Mouse (Mus musculus): ENCODE results near the gene Nudt3. TPM values are rescaled to one million over a fixed set of nuclear protein-coding genes. Genes with fewer than 3 reads are reported as not detected.
"Not testable (repeated sequence)": the region's sequence is repeated elsewhere in the genome, so short reads cannot be mapped to it uniquely, and the experiment has no call there.

Nudt3 gene
- polyA plus RNA-seq, 1 experiment from 2014 or later, result 70.2 TPM

DNA sequence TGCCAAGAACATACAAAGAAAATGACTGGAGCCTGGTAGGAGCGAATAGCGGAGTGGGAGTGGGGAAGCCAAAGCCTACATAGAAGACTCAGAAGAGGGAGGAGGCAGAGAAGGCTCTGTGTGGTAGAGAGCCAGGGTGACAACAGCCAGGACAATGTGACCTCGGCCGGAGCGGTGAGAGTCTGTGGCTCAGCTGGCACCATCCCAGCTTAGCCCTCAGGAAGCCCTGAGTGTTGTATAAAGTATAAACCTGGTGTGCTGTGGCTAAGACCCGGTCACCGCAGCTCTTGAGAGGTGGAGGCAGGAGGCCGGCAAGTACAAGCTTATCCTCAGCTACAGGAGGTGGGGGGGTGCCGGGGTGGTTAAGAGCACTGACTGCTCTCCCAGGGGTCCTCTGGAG lies 14.0 kb upstream of the Nudt3 start:
- H3K9ac ChIP-seq (ENCODE audit: low read depth, low read length), result no peak overlapping the region
- peaks cover 13% of the 10 kb centered on the region for H3K4me1 ChIP-seq (replicated peaks; ENCODE audit: insufficient read depth, low read length)
- TF ChIP-seq CTCF (IDR thresholded peaks at IDR 0.05; ENCODE audit: low read depth), result no peak
- no peak for ATAC-seq (replicated peaks; ENCODE audit: low FRiP score, low read depth)
- no peaks in the 10 kb centered on the region for H3K27me3 ChIP-seq (ENCODE audit: insufficient read depth, low read length)
- no peak overlapping the region for H3K4me2 ChIP-seq (ENCODE audit: low read length)
- no peak overlapping the region for H3K27ac ChIP-seq
- no peak overlapping the region for H3K4me3 ChIP-seq (replicated peaks; ENCODE audit: low read depth, low read length)
- WGBS, result 36% methylated on average over 9 of the region's 9 CpGs
- no peaks in the 10 kb centered on the region for H3K9me3 ChIP-seq (replicated peaks; ENCODE audit: low read length)
- DNase-seq (ENCODE audit: low spot score), result no peak
- H3K36me3 ChIP-seq (ENCODE audit: insufficient read depth, low read length), result peaks cover 8% of the 10 kb centered on the region

DNA sequence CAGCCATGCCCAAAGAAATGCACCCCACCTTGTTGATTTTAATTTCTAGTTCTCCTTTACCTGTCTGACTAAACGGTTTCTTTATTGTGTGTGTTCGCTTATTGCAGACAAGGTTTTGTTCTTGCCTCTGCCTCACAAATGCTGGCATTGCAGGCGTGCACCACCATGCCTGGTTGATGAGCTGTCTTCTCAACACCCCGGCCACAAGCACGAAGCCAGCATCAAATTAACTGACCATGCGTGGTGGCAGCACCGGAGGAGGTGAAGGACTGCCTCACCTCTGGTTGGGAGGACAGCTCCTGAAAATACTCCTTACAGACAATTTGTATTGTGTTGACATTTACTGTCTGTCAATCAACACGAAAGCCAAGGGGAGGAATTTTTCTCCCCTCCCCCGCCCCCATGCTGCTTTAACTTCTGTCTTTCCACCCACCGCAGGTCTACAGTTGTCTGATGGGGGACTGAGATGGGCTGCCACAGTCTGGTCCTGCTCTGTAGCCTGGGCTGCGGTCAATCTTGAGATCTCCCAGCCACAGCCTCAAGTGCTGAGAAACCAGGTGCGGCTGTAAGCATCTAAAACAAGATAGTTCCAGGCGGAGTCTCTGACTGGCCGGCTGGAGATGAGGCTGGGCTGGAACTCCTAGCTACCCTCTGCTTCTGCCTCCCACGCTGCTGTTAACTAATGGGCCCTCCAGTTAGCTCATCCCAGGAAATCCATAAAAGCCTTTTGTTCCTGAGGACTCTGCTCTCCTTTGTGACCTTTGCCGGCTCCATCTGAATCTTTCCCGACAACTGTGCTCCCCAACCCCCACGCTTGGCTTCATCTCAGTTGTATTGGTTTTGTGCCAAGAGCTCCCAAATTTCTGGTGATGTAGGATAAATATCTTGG lies 13.1 kb upstream of the Nudt3 start, which contains the start of gene Rps10:
Gene Rps10, minus strand, starts transcription at position 538 of the 889 bp plus-strand sequence.
- 0 out of 2 replicates have a peak within 1 kb of the TSS, but pooled peaks have one; percentile 89 for H3K27ac ChIP-seq
- WGBS, result 27% methylated on average over 18 of the region's 18 CpGs
- no peaks in the 10 kb centered on the region for H3K9me3 ChIP-seq (replicated peaks; ENCODE audit: low read length)
- H3K27me3 ChIP-seq (ENCODE audit: insufficient read depth, low read length), result no peaks in the 10 kb centered on the region
- peaks cover 18% of the 10 kb centered on the region for H3K36me3 ChIP-seq (ENCODE audit: insufficient read depth, low read length)
- H3K4me2 ChIP-seq (ENCODE audit: low read length), result peak within 1 kb of the TSS; percentile 82
- ATAC-seq (replicated peaks; ENCODE audit: low FRiP score, low read depth), result no peak
- H3K4me1 ChIP-seq (replicated peaks; ENCODE audit: insufficient read depth, low read length), result peaks cover 13% of the 10 kb centered on the region
- no peak for TF ChIP-seq CTCF (IDR thresholded peaks at IDR 0.05; ENCODE audit: low read depth)
- peak within 1 kb of the TSS; percentile 93; the same call in 1 of the 2 replicates for H3K4me3 ChIP-seq (replicated peaks; ENCODE audit: low read depth, low read length)
- H3K9ac ChIP-seq (ENCODE audit: low read depth, low read length), result peak within 1 kb of the TSS; percentile 5; the same call in 1 of the 2 replicates
- no peak for DNase-seq (ENCODE audit: low spot score)

DNA sequence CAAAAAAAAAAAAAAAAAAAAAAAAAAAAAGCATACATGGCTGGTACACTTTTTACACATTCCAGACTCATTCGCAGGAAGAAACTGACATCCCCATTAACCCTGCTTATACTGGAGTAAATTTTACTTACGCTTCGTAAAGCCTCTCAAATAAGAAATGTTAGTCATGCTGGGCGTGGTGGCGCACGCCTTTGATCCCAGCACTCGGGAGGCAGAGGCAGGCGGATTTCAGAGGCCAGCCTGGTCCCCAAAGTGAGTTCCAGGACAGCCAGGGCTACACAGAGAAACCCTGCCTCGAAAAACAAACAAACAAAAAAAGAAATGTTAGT lies 12.2 kb upstream of the Nudt3 start:
- 41% methylated on average over 9 of the region's 9 CpGs for WGBS
- H3K27ac ChIP-seq, result peak overlapping the region; percentile 89; the same call in 1 of the 2 replicates
- not testable (repeated sequence) for H3K9me3 ChIP-seq (replicated peaks; ENCODE audit: low read length); DNase-seq (ENCODE audit: low spot score); H3K9ac ChIP-seq (ENCODE audit: low read depth, low read length); ATAC-seq (replicated peaks; ENCODE audit: low FRiP score, low read depth); H3K27me3 ChIP-seq (ENCODE audit: insufficient read depth, low read length)
- H3K4me1 ChIP-seq (replicated peaks; ENCODE audit: insufficient read depth, low read length), result peaks cover 13% of the 10 kb centered on the region
- H3K4me3 ChIP-seq (replicated peaks; ENCODE audit: low read depth, low read length), result peak overlapping the region; percentile 93
- H3K36me3 ChIP-seq (ENCODE audit: insufficient read depth, low read length), result peaks cover 26% of the 10 kb centered on the region
- peak overlapping the region; percentile 82 for H3K4me2 ChIP-seq (ENCODE audit: low read length)

DNA sequence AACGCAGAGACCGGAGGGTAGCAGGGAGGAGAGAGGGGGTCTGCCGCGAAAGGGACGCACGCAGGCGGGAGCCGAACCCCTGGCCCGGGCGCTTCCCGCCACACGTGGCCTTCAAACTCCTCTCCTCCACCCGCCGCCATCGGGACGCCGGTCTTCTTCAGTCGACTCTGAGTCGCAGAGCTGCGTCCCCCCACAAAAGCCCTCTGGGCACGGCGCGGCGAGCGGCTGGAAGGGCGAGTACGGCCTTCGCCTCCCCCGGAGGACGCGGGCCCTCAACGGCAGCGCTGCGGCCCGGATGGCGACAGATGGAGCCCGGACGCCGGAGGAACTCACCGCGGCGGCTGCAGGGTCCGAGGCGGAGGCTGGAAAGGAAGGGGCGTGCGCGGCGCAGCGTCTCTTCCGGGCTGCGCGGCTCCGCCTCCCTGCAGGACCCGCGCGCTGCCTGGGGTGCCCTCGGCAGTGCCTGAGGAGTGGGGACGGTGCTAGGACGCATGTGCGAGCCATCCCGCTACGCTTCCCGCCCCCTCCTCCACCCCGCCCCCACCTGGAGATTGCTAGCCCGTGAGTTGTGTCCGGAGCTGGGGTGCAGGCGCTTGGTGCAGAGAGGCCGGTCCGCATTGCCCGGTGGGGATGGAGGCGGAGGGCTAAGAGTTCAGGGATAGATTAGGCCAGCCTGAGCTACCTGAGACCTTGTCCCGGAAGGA lies 11.7 kb upstream of the Nudt3 start, which contains the start of gene RPS10-NUDT3:
Gene RPS10-NUDT3, minus strand, starts transcription at position 352 of the 704 bp plus-strand sequence.
- DNase-seq (ENCODE audit: low spot score), result peak; percentile 97
- peak; percentile 96 for ATAC-seq (replicated peaks; ENCODE audit: low FRiP score, low read depth)
- Histone ChIP-seq H3K4me3 (replicated peaks; ENCODE audit: low read depth, low read length) (peak within 1 kb of the TSS; percentile 93), H3K9ac (ENCODE audit: low read depth, low read length) (peak within 1 kb of the TSS; percentile 93), H3K27ac (peak within 1 kb of the TSS; percentile 89), H3K4me2 (ENCODE audit: low read length) (peak within 1 kb of the TSS; percentile 82), H3K4me1 (replicated peaks; ENCODE audit: insufficient read depth, low read length) (peaks cover 13% of the 10 kb centered on the region), H3K27me3 (ENCODE audit: insufficient read depth, low read length) (no peaks in the 10 kb centered on the region), H3K36me3 (ENCODE audit: insufficient read depth, low read length) (peaks cover 32% of the 10 kb centered on the region), H3K9me3 (replicated peaks; ENCODE audit: low read length) (no peaks in the 10 kb centered on the region)
- peak; percentile 11; the same call in 1 of the 2 replicates for TF ChIP-seq CTCF (IDR thresholded peaks at IDR 0.05; ENCODE audit: low read depth)
- under 1% methylated on average over 68 of the region's 72 CpGs for WGBS

DNA sequence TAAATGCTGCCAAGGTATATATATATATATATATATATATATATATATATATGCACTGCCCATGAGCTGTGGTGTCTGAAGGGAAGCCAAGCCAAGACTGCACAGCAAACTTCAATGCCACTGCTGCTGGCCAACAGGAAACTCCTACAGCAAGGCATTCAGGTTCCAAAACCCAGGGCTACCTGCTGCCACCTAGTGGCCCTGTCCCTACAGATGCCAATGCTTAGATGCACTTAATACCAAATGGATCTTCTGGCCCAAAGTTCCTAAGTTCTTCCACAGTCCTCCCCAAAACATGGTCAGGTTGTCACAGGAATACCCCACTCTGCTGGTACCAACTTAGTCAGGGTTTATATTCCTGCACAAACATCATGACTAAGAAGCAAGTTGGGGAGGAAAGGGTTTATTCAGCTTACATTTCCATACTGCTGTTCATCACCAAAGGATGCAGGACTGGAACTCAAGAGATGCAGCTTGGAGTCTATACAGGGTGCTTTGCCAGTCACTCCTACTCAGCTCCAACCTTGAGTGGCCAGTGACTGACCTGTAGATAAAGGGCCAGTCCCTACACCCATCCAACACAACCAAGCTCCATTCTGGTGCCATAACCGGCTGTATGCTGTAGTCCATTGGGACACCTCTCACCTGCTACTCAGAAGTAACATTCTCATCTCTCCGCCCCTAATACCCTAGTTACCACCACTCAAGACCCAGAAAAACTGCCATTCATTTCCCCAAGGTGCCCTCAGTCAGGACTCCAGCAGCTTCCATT lies 6.1 kb upstream of the Nudt3 start:
- H3K36me3 ChIP-seq (ENCODE audit: insufficient read depth, low read length), result peaks cover 36% of the 10 kb centered on the region
- peak; percentile 91 for DNase-seq (ENCODE audit: low spot score)
- peak; percentile 84 for TF ChIP-seq CTCF (IDR thresholded peaks at IDR 0.05; ENCODE audit: low read depth)
- H3K4me3 ChIP-seq (replicated peaks; ENCODE audit: low read depth, low read length), result no peak overlapping the region
- no peak overlapping the region; the same call in 1 of the 2 replicates for H3K27ac ChIP-seq
- WGBS, result 69% methylated on average over 2 of the region's 2 CpGs
- H3K27me3 ChIP-seq (ENCODE audit: insufficient read depth, low read length), result no peaks in the 10 kb centered on the region
- H3K4me2 ChIP-seq (ENCODE audit: low read length), result no peak overlapping the region
- H3K9me3 ChIP-seq (replicated peaks; ENCODE audit: low read length), result no peaks in the 10 kb centered on the region
- ATAC-seq (replicated peaks; ENCODE audit: low FRiP score, low read depth), result no peak; the same call in 1 of the 2 replicates
- H3K9ac ChIP-seq (ENCODE audit: low read depth, low read length), result no peak overlapping the region
- H3K4me1 ChIP-seq (replicated peaks; ENCODE audit: insufficient read depth, low read length), result peaks cover 13% of the 10 kb centered on the region

DNA sequence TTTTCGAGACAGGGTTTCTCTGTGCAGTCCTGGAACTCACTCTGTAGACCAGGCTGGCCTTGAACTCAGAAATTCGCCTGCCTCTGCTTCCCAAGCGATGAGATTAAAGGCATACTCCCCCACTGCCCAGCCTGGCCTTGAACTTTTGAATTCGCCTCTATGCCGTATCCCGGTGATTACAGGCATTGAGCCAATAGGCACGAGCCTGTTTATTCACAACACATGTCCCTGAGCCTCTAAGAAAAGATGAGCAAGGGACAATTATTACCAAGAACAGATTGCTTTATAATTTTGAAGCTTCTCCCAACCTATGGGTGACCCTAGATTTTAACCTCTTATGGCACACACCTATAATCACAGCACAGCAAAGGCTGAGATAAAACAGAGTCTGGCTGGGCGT lies 5.1 kb upstream of the Nudt3 start:
- no peaks in the 10 kb centered on the region for H3K27me3 ChIP-seq (ENCODE audit: insufficient read depth, low read length)
- WGBS, result 87% methylated on average over 8 of the region's 8 CpGs
- DNase-seq (ENCODE audit: low spot score) (no peak), ATAC-seq (replicated peaks; ENCODE audit: low FRiP score, low read depth) (no peak)
- no peak overlapping the region for H3K4me3 ChIP-seq (replicated peaks; ENCODE audit: low read depth, low read length)
- no peak overlapping the region for H3K4me2 ChIP-seq (ENCODE audit: low read length)
- H3K9ac ChIP-seq (ENCODE audit: low read depth, low read length), result no peak overlapping the region
- H3K4me1 ChIP-seq (replicated peaks; ENCODE audit: insufficient read depth, low read length), result peaks cover 7% of the 10 kb centered on the region
- peaks cover 33% of the 10 kb centered on the region for H3K36me3 ChIP-seq (ENCODE audit: insufficient read depth, low read length)
- no peak overlapping the region for H3K27ac ChIP-seq
- H3K9me3 ChIP-seq (replicated peaks; ENCODE audit: low read length), result no peaks in the 10 kb centered on the region
- TF ChIP-seq CTCF (IDR thresholded peaks at IDR 0.05; ENCODE audit: low read depth), result no peak
